Mouse (Mus musculus) erythroblast, embryonic 14.5 days (primary cell): ENCODE measurements around the gene Hoxb3.

ENCODE experiments used
- GATA1 ChIP-seq: IDR thresholded peaks from 2 replicates; pipeline ENCODE4 v1.6.1; 2012; ENCODE audit warnings: low read length, inconsistent platforms, mixed read lengths
- TAL1 ChIP-seq: IDR thresholded peaks from 3 replicates; pipeline ENCODE4 v1.6.1; 2012; ENCODE audit warnings: low read length, inconsistent platforms, mixed read lengths

- no peak for TF ChIP-seq TAL1
- no peak for TF ChIP-seq GATA1
Observed at GRCm38 (mm10) chr11:96343206-96343745, 20.1 kb downstream of the Hoxb3 start.
